Mouse (Mus musculus): ENCODE data around the gene Ino80e. TPM values are rescaled to one million over a fixed set of nuclear protein-coding genes. Genes with fewer than 3 reads are reported as not detected.

Gene Ino80e
- polyA plus RNA-seq, 2 experiments = 22.7 to 36.6 TPM

DNA sequence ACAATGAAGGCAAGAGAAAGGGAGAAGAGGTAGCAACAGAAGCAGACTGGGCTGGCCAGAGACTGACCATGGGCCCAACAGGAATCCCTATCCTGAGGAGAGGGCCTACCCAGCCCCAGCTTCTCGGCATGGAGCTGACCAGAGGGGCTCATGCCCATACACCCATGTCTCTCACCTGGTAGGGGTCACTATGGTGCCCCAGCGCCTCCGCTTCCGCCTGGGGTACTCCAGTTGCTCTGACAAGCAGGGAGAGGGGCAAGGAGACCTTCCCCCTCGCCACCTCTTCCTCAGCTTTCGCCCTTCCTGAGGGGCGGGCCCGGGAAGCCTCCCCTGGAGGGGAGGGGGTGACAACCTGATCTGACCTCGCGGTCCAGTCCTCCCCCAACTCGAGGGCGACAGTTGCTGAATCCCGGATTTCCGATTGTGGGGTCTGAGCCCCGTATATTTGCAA, 21.6 kb upstream of the Ino80e start:
- Histone ChIP-seq H3K9ac (replicated peaks) (peak overlapping the region; percentile 92), H3K27ac (peak overlapping the region; percentile 86), H3K4me1 (replicated peaks; ENCODE audit: control insufficient read depth in 2 of 2, insufficient read depth in 2 of 2, low read length in 1 of 2) (peaks cover 17 to 29% of the 10 kb centered on the region in 2 experiments), H3K27me3 (ENCODE audit: control insufficient read depth, insufficient read depth, low read length) (no peaks in the 10 kb centered on the region), H3K36me3 (replicated peaks; ENCODE audit: control insufficient read depth, insufficient read depth, low read depth) (peaks cover 16% of the 10 kb centered on the region), H3K4me2 (ENCODE audit: low read depth) (peak overlapping the region; percentile 100), H3K4me3 (ENCODE audit: insufficient read depth in 1 of 2, low read depth in 2 of 2, low read length in 2 of 2) (peak overlapping the region; percentile 87 to 92), H3K9me3 (ENCODE audit: control insufficient read depth, low read length) (no peaks in the 10 kb centered on the region)
- no peak for DNase-seq (ENCODE audit: low read depth in 3 of 3, low spot score in 3 of 3)
- TF ChIP-seq EP300 (IDR thresholded peaks at IDR 0.05; ENCODE audit: low read depth) = no peak
- no peak for TF ChIP-seq CTCF (IDR thresholded peaks at IDR 0.05; ENCODE audit: low read depth)
- no peak for ATAC-seq (ENCODE audit: insufficient read depth)
- WGBS (ENCODE audit: insufficient replicate concordance) = under 1% methylated on average over 15 of the region's 15 CpGs

DNA sequence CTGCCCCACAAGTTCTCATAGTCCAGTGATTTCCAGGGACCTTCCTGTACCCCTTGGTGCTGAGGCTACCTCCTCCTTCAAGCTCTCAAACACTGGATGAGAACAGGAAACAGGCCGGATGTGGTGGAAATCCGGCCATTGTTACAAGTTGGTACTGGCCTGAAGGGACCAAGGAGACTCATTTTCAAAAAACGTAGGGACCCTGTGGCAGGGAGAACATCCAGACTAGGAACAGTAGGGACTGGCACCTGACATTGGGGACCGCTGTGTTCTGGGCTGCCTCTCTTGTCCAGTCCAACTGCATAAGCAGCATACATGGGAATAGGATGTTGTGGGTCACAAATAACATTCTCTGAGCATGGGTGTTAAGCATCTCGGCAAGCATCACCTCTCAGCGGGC, 18.9 kb upstream of the Ino80e start:
- no peaks in the 10 kb centered on the region for H3K27me3 ChIP-seq (ENCODE audit: control insufficient read depth, insufficient read depth, low read length)
- 36% methylated on average over 6 of the region's 6 CpGs for WGBS (ENCODE audit: insufficient replicate concordance)
- no peak overlapping the region for H3K27ac ChIP-seq
- no peak for DNase-seq (ENCODE audit: low read depth in 3 of 3, low spot score in 3 of 3)
- no peak overlapping the region for H3K9ac ChIP-seq (replicated peaks)
- H3K4me2 ChIP-seq (ENCODE audit: low read depth) = peak overlapping the region; percentile 16; the same call in 1 of the 2 replicates
- no peak overlapping the region for H3K4me3 ChIP-seq (ENCODE audit: insufficient read depth in 1 of 2, low read depth in 2 of 2, low read length in 2 of 2)
- H3K4me1 ChIP-seq (replicated peaks; ENCODE audit: control insufficient read depth in 2 of 2, insufficient read depth in 2 of 2, low read length in 1 of 2) = peaks cover 17 to 29% of the 10 kb centered on the region in 2 experiments
- no peaks in the 10 kb centered on the region for H3K9me3 ChIP-seq (ENCODE audit: control insufficient read depth, low read length)
- no peak for TF ChIP-seq CTCF (IDR thresholded peaks at IDR 0.05; ENCODE audit: low read depth)
- H3K36me3 ChIP-seq (replicated peaks; ENCODE audit: control insufficient read depth, insufficient read depth, low read depth) = peaks cover 40% of the 10 kb centered on the region
- ATAC-seq (ENCODE audit: insufficient read depth) = no peak

DNA sequence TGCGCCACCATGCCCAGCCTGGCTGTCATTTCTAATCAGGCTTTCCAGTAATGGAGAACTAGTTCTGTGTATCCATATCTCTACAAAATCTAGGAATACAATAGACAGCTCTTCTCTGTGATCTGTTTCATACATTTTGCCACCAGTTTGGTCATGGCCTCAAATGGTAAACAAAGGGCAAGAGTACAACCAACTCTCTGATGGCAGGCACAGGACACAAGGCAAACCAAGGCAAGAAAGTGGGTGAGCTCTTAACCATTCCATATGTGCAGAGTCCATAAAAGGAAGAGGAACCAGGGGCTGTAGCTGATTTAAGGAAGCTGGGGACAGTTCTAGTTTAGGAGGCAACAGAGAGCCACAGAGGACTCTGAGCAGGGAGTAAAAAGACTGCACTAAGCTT, 15.1 kb upstream of the Ino80e start:
- no peak overlapping the region for H3K27ac ChIP-seq
- no peaks in the 10 kb centered on the region for H3K9me3 ChIP-seq (ENCODE audit: control insufficient read depth, low read length)
- DNase-seq (ENCODE audit: low read depth in 3 of 3, low spot score in 3 of 3) (no peak), ATAC-seq (ENCODE audit: insufficient read depth) (no peak)
- no peak overlapping the region for H3K4me3 ChIP-seq (ENCODE audit: insufficient read depth in 1 of 2, low read depth in 2 of 2, low read length in 2 of 2)
- H3K4me1 ChIP-seq (replicated peaks; ENCODE audit: control insufficient read depth in 2 of 2, insufficient read depth in 2 of 2, low read length in 1 of 2) = peaks cover 3 to 8% of the 10 kb centered on the region in 2 experiments; a peak in 2 of 4 replicates
- 84% methylated on average over 1 of the region's 1 CpGs for WGBS (ENCODE audit: insufficient replicate concordance)
- no peak for TF ChIP-seq EP300 (IDR thresholded peaks at IDR 0.05; ENCODE audit: low read depth)
- no peak for TF ChIP-seq CTCF (IDR thresholded peaks at IDR 0.05; ENCODE audit: low read depth)
- no peak overlapping the region for H3K4me2 ChIP-seq (ENCODE audit: low read depth)
- H3K27me3 ChIP-seq (ENCODE audit: control insufficient read depth, insufficient read depth, low read length) = no peaks in the 10 kb centered on the region
- H3K9ac ChIP-seq (replicated peaks) = no peak overlapping the region
- peaks cover 78% of the 10 kb centered on the region for H3K36me3 ChIP-seq (replicated peaks; ENCODE audit: control insufficient read depth, insufficient read depth, low read depth)

DNA sequence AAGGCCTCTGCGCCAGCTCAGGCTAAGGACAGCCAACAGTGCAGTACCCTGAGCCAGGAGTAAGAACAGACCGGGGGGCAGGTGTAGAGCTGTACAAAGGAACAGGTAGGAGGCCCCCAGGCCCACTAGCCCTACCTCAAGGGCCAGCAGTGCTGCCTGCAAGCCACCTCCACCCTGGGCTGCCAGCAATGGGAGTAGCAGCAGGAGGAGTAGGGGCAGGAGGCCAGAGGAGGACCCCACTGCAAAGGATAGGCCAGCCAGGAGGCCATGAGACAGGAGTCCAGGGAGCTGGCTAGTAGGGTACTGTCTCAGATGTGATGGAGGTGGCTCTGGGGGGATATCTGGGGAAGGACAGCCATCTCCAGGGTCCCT, 8.3 kb upstream of the Ino80e start:
- H3K27ac ChIP-seq = no peak overlapping the region
- no peaks in the 10 kb centered on the region for H3K9me3 ChIP-seq (ENCODE audit: control insufficient read depth, low read length)
- no peak overlapping the region for H3K4me2 ChIP-seq (ENCODE audit: low read depth)
- H3K9ac ChIP-seq (replicated peaks) = no peak overlapping the region
- no peaks in the 10 kb centered on the region for H3K4me1 ChIP-seq (replicated peaks; ENCODE audit: control insufficient read depth in 2 of 2, insufficient read depth in 2 of 2, low read length in 1 of 2)
- H3K4me3 ChIP-seq (ENCODE audit: insufficient read depth in 1 of 2, low read depth in 2 of 2, low read length in 2 of 2) = no peak overlapping the region
- DNase-seq (ENCODE audit: low read depth in 3 of 3, low spot score in 3 of 3) = no peak
- H3K36me3 ChIP-seq (replicated peaks; ENCODE audit: control insufficient read depth, insufficient read depth, low read depth) = peaks cover 65% of the 10 kb centered on the region
- no peaks in the 10 kb centered on the region for H3K27me3 ChIP-seq (ENCODE audit: control insufficient read depth, insufficient read depth, low read length)
- WGBS (ENCODE audit: insufficient replicate concordance) = 97% methylated on average over 2 of the region's 2 CpGs
- TF ChIP-seq EP300 (IDR thresholded peaks at IDR 0.05; ENCODE audit: low read depth) (no peak), CTCF (IDR thresholded peaks at IDR 0.05; ENCODE audit: low read depth) (no peak)
- no peak for ATAC-seq (ENCODE audit: insufficient read depth)

DNA sequence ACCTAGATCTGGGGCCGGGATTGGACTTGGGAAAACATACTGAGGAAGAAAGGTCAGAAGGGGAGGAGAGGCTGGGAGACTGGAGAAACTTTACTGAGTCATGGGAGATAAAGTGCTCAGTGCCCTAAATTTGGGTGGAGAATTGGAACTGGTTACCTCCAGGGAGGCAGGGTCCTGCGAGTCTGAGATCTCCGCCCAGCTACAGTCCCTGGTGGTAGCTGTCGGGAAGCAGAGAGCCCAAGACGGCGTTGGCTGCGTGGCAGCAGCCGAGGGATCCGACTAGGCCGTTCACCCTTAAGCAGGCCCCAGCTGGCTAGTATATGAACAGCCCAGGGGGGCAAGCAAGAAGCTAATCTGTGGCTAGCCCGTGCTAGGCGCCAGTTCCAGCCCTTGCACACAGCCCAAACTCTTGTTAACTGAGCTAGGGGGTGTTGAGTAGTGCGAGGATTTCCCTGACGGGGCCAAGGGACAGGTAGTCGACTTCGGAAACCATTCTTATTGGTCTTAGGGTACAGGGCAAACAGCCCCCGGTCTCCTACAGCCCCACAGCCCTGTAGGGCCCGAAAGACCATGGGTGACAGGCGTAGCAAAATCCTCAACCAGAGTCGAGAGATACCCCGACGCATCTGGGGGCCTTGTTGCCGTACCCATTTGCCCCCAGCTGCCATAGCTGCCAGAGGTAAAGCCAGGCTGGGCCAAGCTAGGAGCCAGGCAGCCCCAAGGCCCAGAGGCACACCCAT, 7.8 kb upstream of the Ino80e start:
- H3K4me3 ChIP-seq (ENCODE audit: insufficient read depth in 1 of 2, low read depth in 2 of 2, low read length in 2 of 2) = no peak overlapping the region
- H3K4me1 ChIP-seq (replicated peaks; ENCODE audit: control insufficient read depth in 2 of 2, insufficient read depth in 2 of 2, low read length in 1 of 2) = no peaks in the 10 kb centered on the region
- DNase-seq (ENCODE audit: low read depth in 3 of 3, low spot score in 3 of 3) (no peak), ATAC-seq (ENCODE audit: insufficient read depth) (no peak)
- H3K27ac ChIP-seq = no peak overlapping the region
- peaks cover 63% of the 10 kb centered on the region for H3K36me3 ChIP-seq (replicated peaks; ENCODE audit: control insufficient read depth, insufficient read depth, low read depth)
- no peaks in the 10 kb centered on the region for H3K9me3 ChIP-seq (ENCODE audit: control insufficient read depth, low read length)
- no peak overlapping the region for H3K9ac ChIP-seq (replicated peaks)
- WGBS (ENCODE audit: insufficient replicate concordance) = 84% methylated on average over 23 of the region's 23 CpGs
- TF ChIP-seq EP300 (IDR thresholded peaks at IDR 0.05; ENCODE audit: low read depth) (no peak), CTCF (IDR thresholded peaks at IDR 0.05; ENCODE audit: low read depth) (no peak)
- H3K27me3 ChIP-seq (ENCODE audit: control insufficient read depth, insufficient read depth, low read length) = no peaks in the 10 kb centered on the region
- no peak overlapping the region for H3K4me2 ChIP-seq (ENCODE audit: low read depth)

All from liver, embryonic 14.5 days (tissue).